Mouse (Mus musculus): ENCODE measurements around the gene Ube2d1.

The Ube2d1 gene

DNA sequence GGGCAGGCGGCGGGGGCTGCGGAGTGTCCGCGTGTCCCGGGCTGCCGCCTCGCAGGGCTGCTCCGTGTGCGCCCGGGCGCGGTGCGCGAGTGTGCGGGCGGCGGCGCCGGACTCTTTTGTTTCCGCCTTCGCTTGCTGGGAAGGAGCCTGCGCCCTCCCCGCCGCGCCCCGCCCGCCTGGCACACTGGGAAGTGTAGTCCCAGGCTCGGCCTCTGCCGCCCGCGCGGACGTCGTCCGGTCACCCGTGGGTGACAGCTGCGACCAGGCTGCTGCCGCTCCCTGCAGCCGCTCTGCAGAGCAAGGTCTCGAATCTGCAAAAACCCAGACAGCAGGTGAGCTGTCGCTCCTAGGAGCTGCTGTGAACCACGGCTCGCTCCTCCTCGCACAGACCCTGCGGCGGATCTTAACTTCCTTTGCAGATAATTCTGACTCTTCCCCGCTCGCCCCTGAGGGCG is at the start of gene Ube2d1:
Ube2d1 (minus strand) TSS at position 137 of the 455 bp plus-strand sequence.
- peak; percentile 93 for DNase-seq

- DNase-seq = no peak
Observed at GRCm38 (mm10) chr10:71332859-71333258, 47.8 kb upstream of the Ube2d1 start.

DNA sequence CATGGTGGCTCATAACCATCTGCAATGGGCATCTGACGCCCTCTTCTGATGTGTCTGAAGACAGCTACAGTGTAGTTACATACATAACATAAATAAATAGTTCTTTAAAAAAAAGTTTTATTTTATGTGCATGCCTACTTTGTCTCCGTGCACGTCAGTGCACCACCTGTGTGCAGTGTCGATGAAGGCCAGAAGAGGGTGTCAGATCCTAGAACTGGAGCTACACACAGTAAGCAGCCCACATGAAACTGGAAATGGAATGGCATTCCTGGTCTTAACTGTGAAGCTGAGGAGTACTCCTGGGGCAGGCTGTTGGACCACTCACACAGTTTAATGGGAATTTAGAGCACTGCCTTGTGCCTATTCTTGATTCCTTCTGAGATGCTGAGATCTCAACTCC is 47.3 kb upstream of the Ube2d1 start:
- DNase-seq = no peak

GRCm38 (mm10) chr10:71331908-71332307 is 46.8 kb upstream of the Ube2d1 start:
- DNase-seq = no peak

GRCm38 (mm10) chr10:71330070-71330469 is 45.0 kb upstream of the Ube2d1 start:
- DNase-seq = no peak

DNA sequence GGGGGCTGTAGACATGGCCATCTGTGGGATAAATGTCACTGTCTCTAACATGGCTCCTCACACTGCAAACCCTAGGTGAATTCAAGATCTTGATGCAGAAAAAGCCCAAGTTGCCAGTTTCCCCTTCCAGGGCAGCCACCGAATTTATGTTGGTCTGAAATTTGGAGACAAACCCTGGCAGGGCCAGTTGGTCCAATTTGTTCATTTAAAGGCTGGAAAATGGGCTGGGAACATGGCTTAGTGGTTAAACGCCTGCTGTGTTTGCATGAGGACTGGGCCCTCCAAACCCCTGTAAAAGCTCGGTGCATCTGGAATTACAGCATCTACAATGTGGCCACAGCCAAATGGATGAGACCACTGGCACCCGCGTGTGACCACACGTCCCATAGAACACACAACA is 44.2 kb upstream of the Ube2d1 start:
- DNase-seq = no peak

DNA sequence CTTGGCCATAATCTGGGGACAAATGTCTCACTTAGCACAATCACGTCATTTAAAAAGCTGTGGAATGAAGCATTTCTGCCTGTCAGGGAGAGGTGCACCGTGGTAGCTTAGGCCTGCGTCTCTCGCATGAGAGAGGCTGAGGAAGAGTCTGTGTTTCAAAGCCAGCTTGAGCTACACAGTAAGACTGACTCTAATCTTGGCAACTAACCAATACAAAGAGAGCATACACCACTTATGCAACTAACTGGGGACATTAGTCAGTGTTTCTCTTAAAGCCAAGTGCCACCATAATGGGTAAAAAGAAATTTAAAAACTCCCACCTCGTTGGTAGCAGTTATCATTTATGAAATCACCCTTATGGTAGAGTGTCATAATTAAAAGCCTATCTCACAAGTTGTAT is 43.8 kb upstream of the Ube2d1 start:
- DNase-seq = no peak

- DNase-seq = no peak
Observed at GRCm38 (mm10) chr10:71328382-71328781, 43.3 kb upstream of the Ube2d1 start.

DNA sequence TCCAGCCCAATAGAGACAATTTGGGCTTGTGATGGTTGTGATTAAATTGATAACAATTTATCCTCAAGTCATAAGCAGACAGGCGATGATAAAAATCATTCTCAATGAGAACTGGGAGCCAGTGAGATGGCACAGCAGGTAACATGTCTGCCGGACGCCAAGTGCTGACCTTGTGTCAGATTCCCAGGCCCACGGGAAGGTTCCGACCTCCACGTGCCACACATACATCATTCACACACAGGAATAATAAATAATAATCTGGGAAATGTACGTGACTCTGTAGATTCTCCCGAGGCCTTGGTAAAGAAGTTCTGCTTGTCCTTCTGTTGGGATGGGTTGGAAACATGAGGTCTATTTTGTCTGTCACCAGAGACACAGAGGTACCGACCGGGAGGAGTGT is 42.3 kb upstream of the Ube2d1 start:
- no peak for DNase-seq

GRCm38 (mm10) chr10:71326789-71327188 is 41.7 kb upstream of the Ube2d1 start:
- DNase-seq = peak; percentile 56

GRCm38 (mm10) chr10:71326123-71326522 is 41.1 kb upstream of the Ube2d1 start:
- DNase-seq = no peak

GRCm38 (mm10) chr10:71323669-71324068 is 38.6 kb upstream of the Ube2d1 start:
- DNase-seq = no peak

DNA sequence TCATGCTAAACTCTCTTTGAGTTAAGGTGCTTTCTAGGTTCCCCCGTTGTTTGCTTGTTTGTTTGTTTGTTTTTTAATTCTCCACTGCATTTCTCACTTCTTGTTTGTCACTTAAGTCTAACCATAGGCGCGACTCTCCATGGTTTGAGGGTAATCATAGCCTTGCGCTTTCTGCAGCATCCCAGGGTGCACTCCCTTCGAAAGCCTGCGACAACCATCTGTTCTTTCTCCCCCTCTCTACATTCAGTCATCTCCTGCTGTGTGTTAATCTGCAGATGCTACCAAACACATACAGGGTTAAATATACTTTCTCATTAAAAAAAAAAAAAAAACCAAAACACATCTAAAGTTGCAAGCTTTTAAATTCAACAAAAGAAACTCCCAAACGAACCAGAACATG is 31.4 kb upstream of the Ube2d1 start:
- no peak for DNase-seq

GRCm38 (mm10) chr10:71316056-71316455 is 31.0 kb upstream of the Ube2d1 start:
- no peak for DNase-seq

GRCm38 (mm10) chr10:71314596-71314995 is 29.5 kb upstream of the Ube2d1 start:
- no peak for DNase-seq

DNA sequence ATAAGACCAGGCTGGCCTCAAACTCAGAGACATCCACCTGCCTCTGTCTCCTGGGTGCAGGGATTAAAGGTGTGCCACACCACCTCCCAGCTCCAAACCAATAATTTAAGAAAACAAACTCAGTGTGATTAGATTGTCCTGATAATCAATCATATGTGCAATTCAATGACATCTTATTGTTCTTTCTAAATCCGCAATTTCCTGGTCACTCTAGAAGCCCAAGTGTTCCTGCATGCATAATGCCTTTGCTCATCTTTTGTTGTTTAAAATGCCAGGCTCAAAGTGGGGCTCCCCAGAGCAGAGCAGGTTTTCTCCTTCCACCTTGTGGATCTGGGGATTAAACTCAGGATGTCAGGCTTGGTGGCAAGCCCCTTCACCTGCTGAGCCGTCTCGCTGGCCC is 25.2 kb upstream of the Ube2d1 start:
- no peak for DNase-seq

GRCm38 (mm10) chr10:71308199-71308598 is 23.1 kb upstream of the Ube2d1 start:
- DNase-seq = no peak

GRCm38 (mm10) chr10:71306759-71307158 is 21.7 kb upstream of the Ube2d1 start:
- no peak for DNase-seq

- DNase-seq = no peak
Observed at GRCm38 (mm10) chr10:71306190-71306589, 21.1 kb upstream of the Ube2d1 start.

DNA sequence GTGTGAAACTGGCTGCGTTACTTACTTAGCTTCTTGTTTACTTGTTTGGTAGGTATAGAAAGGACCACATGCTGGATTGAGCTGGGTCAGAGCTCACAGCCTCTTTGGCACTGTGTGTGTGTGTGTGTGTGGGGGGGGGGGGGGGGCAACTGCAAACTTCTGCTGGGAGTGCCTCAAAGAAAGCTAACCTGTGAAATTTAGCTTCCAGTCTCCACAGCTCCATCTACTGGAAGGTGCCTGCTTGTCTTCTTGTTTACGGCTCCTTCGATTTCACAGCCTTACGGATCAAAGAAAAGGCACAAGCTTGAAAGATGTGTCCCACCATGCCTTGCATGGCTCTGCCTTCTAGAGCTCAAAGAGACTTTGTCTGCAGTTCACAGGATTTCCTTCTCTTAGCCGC is 17.4 kb upstream of the Ube2d1 start:
- no peak for DNase-seq

- no peak for DNase-seq
Observed at GRCm38 (mm10) chr10:71300161-71300560, 15.1 kb upstream of the Ube2d1 start.

DNA sequence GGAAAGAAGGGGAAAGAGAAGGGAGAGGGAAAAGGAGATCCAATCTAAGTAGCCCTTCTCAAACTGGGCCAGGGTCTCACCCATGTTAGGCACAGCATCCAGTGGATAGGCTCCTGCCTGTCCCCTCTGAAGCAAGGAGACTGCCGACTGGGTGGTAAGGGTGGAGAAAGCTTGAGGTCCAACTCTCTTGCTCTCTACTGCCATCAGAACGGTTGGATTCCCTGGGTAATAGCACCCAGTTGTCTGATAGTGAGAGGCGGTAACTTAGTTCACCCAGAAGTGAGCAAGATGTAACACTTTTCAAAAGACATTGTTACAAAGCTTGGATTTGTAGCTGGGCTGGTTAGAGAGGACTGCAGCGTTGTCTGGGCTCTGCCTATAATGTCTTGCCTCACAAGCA is 8.2 kb upstream of the Ube2d1 start:
- DNase-seq = no peak

DNA sequence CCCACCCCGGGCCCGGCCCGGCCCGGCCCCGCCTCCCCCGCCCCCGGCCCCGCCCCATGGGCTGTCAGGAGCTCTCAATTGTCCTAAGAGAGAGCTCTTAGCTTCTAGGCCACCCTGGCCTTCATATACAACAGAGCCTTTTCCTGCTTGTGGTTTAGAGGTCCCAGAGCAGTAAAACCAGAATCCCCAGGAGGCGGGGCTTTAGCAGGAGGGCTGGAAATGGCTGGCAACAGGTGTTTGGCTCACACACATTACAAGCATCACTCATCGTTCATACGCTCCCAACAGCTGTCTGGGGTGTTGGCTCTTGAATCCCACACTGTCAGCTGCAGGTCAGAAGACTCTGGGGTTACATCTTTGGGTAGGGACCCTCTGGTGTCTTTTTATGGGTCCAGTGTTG is 7.2 kb upstream of the Ube2d1 start:
- DNase-seq = no peak

DNA sequence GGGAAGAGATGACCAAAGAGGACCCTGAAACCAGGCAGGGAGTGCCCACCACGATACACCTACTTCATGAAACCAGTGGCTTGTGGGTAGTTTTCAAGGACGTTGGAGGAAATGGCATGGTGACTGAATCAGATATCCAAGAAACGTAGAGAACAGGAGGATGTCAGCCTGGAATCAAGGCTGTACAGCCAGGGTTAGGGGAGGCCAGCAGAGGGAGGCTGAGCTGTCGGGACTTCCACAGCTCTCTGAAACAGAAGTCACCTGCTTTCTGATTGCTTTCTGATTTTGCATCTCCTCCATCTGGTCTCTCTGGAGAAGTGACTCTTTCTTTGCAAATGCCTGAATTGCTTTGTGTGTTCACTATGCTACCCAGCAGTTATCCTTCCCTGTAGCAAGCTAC is 6.7 kb upstream of the Ube2d1 start:
- DNase-seq = no peak

DNA sequence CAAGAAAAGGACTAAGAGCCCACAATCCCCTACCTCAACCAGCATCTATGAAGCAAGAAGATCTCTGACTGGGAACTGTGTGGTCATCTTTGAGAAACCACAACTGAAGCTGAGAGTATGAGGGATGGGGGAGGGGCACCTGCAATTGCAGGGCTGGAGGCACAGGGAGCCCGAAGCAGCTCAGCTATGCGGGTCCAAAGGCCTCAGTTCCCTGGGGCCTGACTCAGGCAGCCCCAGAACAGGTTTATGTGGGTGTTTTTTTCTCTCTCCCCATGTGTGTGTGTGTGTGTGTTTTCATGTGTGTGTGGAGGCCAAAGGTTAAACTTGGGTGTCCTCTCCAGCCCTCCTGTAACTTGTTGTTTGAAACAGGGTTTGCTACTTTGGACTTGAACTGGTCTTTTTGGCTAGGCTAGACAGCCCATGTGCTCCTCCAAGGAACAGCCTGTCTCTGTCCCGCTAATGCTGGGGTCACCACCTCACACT is 6.2 kb upstream of the Ube2d1 start:
- DNase-seq = no peak
